ENCODE assay signal across 18 mouse cellular contexts in the genomic region with DNA sequence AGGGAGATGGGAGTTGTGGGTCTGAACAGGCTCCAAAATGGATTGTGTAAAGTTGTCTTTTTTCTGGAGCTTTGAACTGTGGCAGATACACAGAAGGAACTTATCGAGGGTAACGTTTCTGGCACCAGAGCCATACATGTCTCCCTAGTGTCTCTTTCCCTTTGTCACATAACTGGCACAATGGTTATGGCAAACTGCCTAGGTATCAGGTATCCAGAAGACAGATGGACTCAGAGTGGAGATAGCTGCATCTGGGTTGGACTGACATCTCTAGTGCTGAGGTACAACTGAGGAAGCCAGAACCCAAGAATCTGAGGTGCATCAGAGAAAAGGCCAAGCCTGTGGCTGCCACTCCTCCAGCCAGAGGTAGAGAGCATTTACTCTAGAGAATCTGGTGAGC. TPM values are rescaled to one million over a fixed set of nuclear protein-coding genes. Genes with fewer than 3 reads are reported as not detected.
DNase-seq lines count a peak whose midpoint lies in the region; ATAC-seq and TF ChIP-seq lines count a peak whose summit lies in the region.
"Had no signal": no experiment of that assay in that cellular context is flagged by ENCODE, and none has a peak within 500 bp of the region (broad histone marks: within the 10 kb centered on the region; RNA-seq: fewer than 3 reads in every experiment).

No protein-coding gene starts in this region.

- TF ChIP-seq POLR2A in heart, adult 2 months (IDR thresholded peaks at IDR 0.05; ENCODE audit: insufficient read depth, low read depth, low read length), result no peak
- TF ChIP-seq POLR2A in CH12.LX (IDR thresholded peaks at IDR 0.05; ENCODE audit: low read depth, low read length), result no peak
- TF ChIP-seq POLR2A in MEL (IDR thresholded peaks at IDR 0.05; ENCODE audit: control insufficient read depth in 1 of 2, insufficient read depth in 1 of 2, low read depth in 1 of 2, low read length in 2 of 2, poor library complexity in 1 of 2), result no peak

- H3K79me2 ChIP-seq in heart, adult 2 months (replicated peaks; ENCODE audit: control insufficient read depth, insufficient read depth, low read length), result no peaks in the 10 kb centered on the region
- H3K79me2 ChIP-seq in CH12.LX (replicated peaks; ENCODE audit: control insufficient read depth, extremely low read depth, insufficient read depth, poor library complexity, severe bottlenecking) (peaks cover 16% of the 10 kb centered on the region), MEL (ENCODE audit: control insufficient read depth, insufficient read depth, low read length, poor library complexity) (peaks cover 11% of the 10 kb centered on the region)

- no peak for TF ChIP-seq CTCF in heart, adult 2 months (IDR thresholded peaks at IDR 0.05)
- no peak for TF ChIP-seq CTCF in CH12.LX (conservative IDR thresholded peaks at IDR 0.05 in 1 of 2, IDR thresholded peaks at IDR 0.05 in 1 of 2; ENCODE audit: low read depth in 2 of 2, low read length in 2 of 2)
- no peak for TF ChIP-seq CTCF in MEL (IDR thresholded peaks at IDR 0.05 in 2 of 3, conservative IDR thresholded peaks at IDR 0.05 in 1 of 3; ENCODE audit: control insufficient read depth in 1 of 3, insufficient read depth in 1 of 3, low read depth in 2 of 3, low read length in 3 of 3, poor library complexity in 1 of 3, severe bottlenecking in 1 of 3)
- TF ChIP-seq CTCF in liver, embryonic 14.5 days (IDR thresholded peaks at IDR 0.05; ENCODE audit: low read depth), result no peak

- DNase-seq in heart, adult 2 months, result no peak
- DNase-seq in CH12.LX (ENCODE audit: extremely low read depth), result no peak
- no peak for DNase-seq in MEL (ENCODE audit: low read depth, low spot score)
- DNase-seq in liver, embryonic 14.5 days (ENCODE audit: low read depth in 3 of 3, low spot score in 3 of 3), result no peak
- DNase-seq in embryo, embryonic 10 days (ENCODE audit: low spot score), result no peak
- DNase-seq in adrenal gland, adult (ENCODE audit: inconsistent age in 2 of 2, low spot score in 1 of 2), result no peak
- DNase-seq: gastrocnemius, postnatal 25 days; heart, postnatal 36 days; kidney, adult 9 months; layer of hippocampus, adult 9-11 months; right cerebral cortex, postnatal 14 days; thymus, postnatal 25 days had no signal

- ATAC-seq in heart, embryonic 15.5 days (replicated peaks; ENCODE audit: insufficient number of reproducible peaks, insufficient read depth, low FRiP score, low read depth), result no peak
- no peak for ATAC-seq in liver, embryonic 14.5 days (ENCODE audit: insufficient read depth)

- dilution Hi-C loops in CH12.LX (cut with MboI; ENCODE audit: extremely low pct_ligation_motif_present, extremely low pct_unique_long_range_greater_than_20kb, low sequenced_read_pairs), result no loop called here

- H3K36me3 ChIP-seq in heart, embryonic 15.5 days, result no peaks in the 10 kb centered on the region
- no peaks in the 10 kb centered on the region for H3K36me3 ChIP-seq in heart, adult 2 months (ENCODE audit: control insufficient read depth, insufficient read depth, low read length)
- H3K36me3 ChIP-seq in CH12.LX (replicated peaks in 1 of 2; ENCODE audit: control insufficient read depth in 1 of 2, insufficient read depth in 1 of 2, low read length in 1 of 2) (peaks cover 3 to 29% of the 10 kb centered on the region in 2 experiments), MEL (ENCODE audit: control insufficient read depth in 1 of 2, insufficient read depth in 2 of 2, low read length in 2 of 2) (peaks cover 0 to 13% of the 10 kb centered on the region in 2 experiments; a peak in 2 of 4 replicates)
- H3K36me3 ChIP-seq in liver, embryonic 14.5 days (replicated peaks; ENCODE audit: control insufficient read depth, insufficient read depth, low read depth), result no peaks in the 10 kb centered on the region

- peaks cover 16% of the 10 kb centered on the region for H3K4me1 ChIP-seq in heart, embryonic 15.5 days (replicated peaks)
- peaks cover 3% of the 10 kb centered on the region for H3K4me1 ChIP-seq in heart, adult 2 months (ENCODE audit: control insufficient read depth, insufficient read depth, low read length)
- H3K4me1 ChIP-seq in CH12.LX (ENCODE audit: control insufficient read depth in 1 of 2, insufficient read depth in 2 of 2), result peaks cover 9 to 48% of the 10 kb centered on the region in 2 experiments
- peaks cover 2 to 15% of the 10 kb centered on the region in 2 experiments; a peak in 3 of 4 replicates for H3K4me1 ChIP-seq in MEL (ENCODE audit: control insufficient read depth in 1 of 2, insufficient read depth in 2 of 2, low read length in 2 of 2)
- H3K4me1 ChIP-seq in liver, embryonic 14.5 days (replicated peaks; ENCODE audit: control insufficient read depth in 2 of 2, insufficient read depth in 2 of 2, low read length in 1 of 2), result peaks cover 13% of the 10 kb centered on the region in 2 experiments

- no peaks in the 10 kb centered on the region for H3K9me3 ChIP-seq in heart, embryonic 15.5 days (replicated peaks)
- H3K9me3 ChIP-seq in CH12.LX (replicated peaks; ENCODE audit: low read length) (no peaks in the 10 kb centered on the region), MEL (replicated peaks; ENCODE audit: insufficient read depth, low read length) (no peaks in the 10 kb centered on the region)
- H3K9me3 ChIP-seq in liver, embryonic 14.5 days (ENCODE audit: control insufficient read depth, low read length), result no peaks in the 10 kb centered on the region
- H3K9me3 ChIP-seq: megakaryocyte, embryonic 14.5 days had no signal

- WGBS in heart, embryonic 15.5 days, result 84% methylated on average over 2 of the region's 2 CpGs
- WGBS in heart, adult 2 months, result 70% methylated on average over 2 of the region's 2 CpGs
- 81% methylated on average over 2 of the region's 2 CpGs for WGBS in liver, embryonic 14.5 days (ENCODE audit: insufficient replicate concordance)

- in situ Hi-C loops in CH12.LX (cut with MboI; ENCODE audit: low pct_ligation_motif_present, low pct_unique_long_range_greater_than_20kb, low sequenced_read_pairs), result no loop called here

- no peak overlapping the region for H3K4me3 ChIP-seq in heart, embryonic 15.5 days
- no peak overlapping the region for H3K4me3 ChIP-seq in heart, adult 2 months
- H3K4me3 ChIP-seq in CH12.LX (replicated peaks in 1 of 3; ENCODE audit: low read depth in 2 of 3, low read length in 2 of 3, poor library complexity in 1 of 3) (peak overlapping the region in 2 of 3 experiments; percentile 82 to 96), MEL (ENCODE audit: control insufficient read depth in 1 of 2, insufficient read depth in 1 of 2, low read depth in 2 of 2, low read length in 2 of 2) (no peak overlapping the region)
- H3K4me3 ChIP-seq in liver, embryonic 14.5 days (ENCODE audit: insufficient read depth in 1 of 2, low read depth in 2 of 2, low read length in 2 of 2), result no peak overlapping the region

- TF ChIP-seq EP300 in heart, adult 2 months (IDR thresholded peaks at IDR 0.05; ENCODE audit: insufficient read depth, low read depth, low read length), result no peak
- TF ChIP-seq EP300 in CH12.LX (IDR thresholded peaks at IDR 0.05; ENCODE audit: low read length) (no peak), MEL (IDR thresholded peaks at IDR 0.05; ENCODE audit: low read depth in 1 of 2, low read length in 2 of 2) (peak in 1 of 2 experiments; percentile 18; a peak in 1 of 4 replicates)
- TF ChIP-seq EP300 in liver, embryonic 14.5 days (IDR thresholded peaks at IDR 0.05; ENCODE audit: low read depth), result no peak

- H3K9ac ChIP-seq in heart, embryonic 15.5 days, result no peak overlapping the region
- no peak overlapping the region for H3K9ac ChIP-seq in heart, adult 2 months (ENCODE audit: low read depth, low read length)
- H3K9ac ChIP-seq in CH12.LX (ENCODE audit: insufficient read depth, low read depth) (peak overlapping the region; percentile 86), MEL (ENCODE audit: control insufficient read depth, low read depth, low read length, poor library complexity, severe bottlenecking) (no peak overlapping the region)
- H3K9ac ChIP-seq in liver, embryonic 14.5 days (replicated peaks), result no peak overlapping the region

- H3K27me3 ChIP-seq in heart, embryonic 15.5 days, result peaks cover 3% of the 10 kb centered on the region; the same call in 1 of the 2 replicates
- H3K27me3 ChIP-seq in heart, adult 2 months (ENCODE audit: control insufficient read depth, insufficient read depth, low read length), result no peaks in the 10 kb centered on the region; the same call in 1 of the 2 replicates
- H3K27me3 ChIP-seq in CH12.LX (replicated peaks) (no peaks in the 10 kb centered on the region), MEL (ENCODE audit: control insufficient read depth in 1 of 2, insufficient read depth in 2 of 2, low read length in 2 of 2) (no peaks in the 10 kb centered on the region)
- no peaks in the 10 kb centered on the region for H3K27me3 ChIP-seq in liver, embryonic 14.5 days (ENCODE audit: control insufficient read depth, insufficient read depth, low read length)

- intact Hi-C loops in heart, adult 2 months (cut with DNase I), result loop anchor here (2.0 kb wide), 1 partner anchor 15 kb away; a partner anchor contains a TSS

- no peak overlapping the region for H3K27ac ChIP-seq in heart, embryonic 15.5 days
- no peak overlapping the region for H3K27ac ChIP-seq in heart, adult 2 months
- H3K27ac ChIP-seq in CH12.LX (ENCODE audit: insufficient read depth, low read depth) (no peak overlapping the region), MEL (ENCODE audit: control insufficient read depth, low read depth, low read length) (no peak overlapping the region; the same call in 1 of the 2 replicates)
- H3K27ac ChIP-seq in liver, embryonic 14.5 days, result no peak overlapping the region

- no peak for TF ChIP-seq RAD21 in CH12.LX (IDR thresholded peaks at IDR 0.05; ENCODE audit: low read depth, low read length)
- TF ChIP-seq RAD21 in MEL (IDR thresholded peaks at IDR 0.05; ENCODE audit: low read depth, low read length), result no peak

- H3K4me2 ChIP-seq in heart, embryonic 15.5 days, result peak overlapping the region; percentile 93; the same call in 1 of the 2 replicates
- peak overlapping the region; percentile 24 for H3K4me2 ChIP-seq in CH12.LX (ENCODE audit: insufficient read depth, low read depth, poor library complexity, severe bottlenecking)
- peak overlapping the region; percentile 97 for H3K4me2 ChIP-seq in liver, embryonic 14.5 days (ENCODE audit: low read depth)

RNA-seq across cellular contexts. Expression of a gene that starts 1.5 kb away (rescaled TPM):
- polyA plus RNA-seq in heart, embryonic 15.5 days (2015; fragmentation: Nextera tagmentation; extraction: Ambion mirVana), result 37.9 and 38.6 TPM in 2 replicates
- total RNA-seq in heart, adult 2 months (2021), result 10 to 100 TPM; 35.0 to 37.5 TPM
- polyA plus RNA-seq in heart, adult 2 months (2012; rRNA removed), result 32.1 and 48.4 TPM in 2 replicates
- total RNA-seq in CH12.LX (2012; rRNA removed) (24.2 and 32.4 TPM in 2 replicates), CH12.LX (2014; rRNA removed) (48.8 and 50.2 TPM in 2 replicates), MEL (2012; rRNA removed) (13.8 and 17.2 TPM in 2 replicates)
- polyA plus RNA-seq in CH12.LX (2012; ENCODE audit: insufficient read length, low read depth) (38.6 and 39.2 TPM in 2 replicates), MEL (2012; ENCODE audit: insufficient read depth in 1 of 2, insufficient read length in 2 of 2, low read depth in 1 of 2, low replicate concordance in 2 of 2, missing spikeins in 1 of 2) (10 to 100 TPM in 1 of 2 experiments, not detected in 1; 19.6 TPM)
- polyA plus RNA-seq in liver, embryonic 14.5 days (2012; rRNA removed), result 12.9 and 14.2 TPM in 2 replicates
- 20.8 and 21.4 TPM in 2 replicates for polyA plus RNA-seq in liver, embryonic 14.5 days (2014; fragmentation: Nextera tagmentation; extraction: Ambion mirVana)

RNA-seq across cellular contexts. Expression of a gene that starts 15.5 kb away (rescaled TPM):
- polyA plus RNA-seq in heart, embryonic 15.5 days (2015; fragmentation: Nextera tagmentation; extraction: Ambion mirVana), result 0.08 TPM in 1 of 2 replicates, not detected in the other
- not detected for total RNA-seq in heart, adult 2 months (2021)
- not detected in 2 replicates for polyA plus RNA-seq in heart, adult 2 months (2012; rRNA removed)
- total RNA-seq in CH12.LX (2012; rRNA removed) (not detected in 2 replicates), CH12.LX (2014; rRNA removed) (not detected in 2 replicates), MEL (2012; rRNA removed) (not detected in 2 replicates)
- polyA plus RNA-seq in CH12.LX (2012; ENCODE audit: insufficient read length, low read depth) (not detected in 2 replicates), MEL (2012; ENCODE audit: insufficient read depth in 1 of 2, insufficient read length in 2 of 2, low read depth in 1 of 2, low replicate concordance in 2 of 2, missing spikeins in 1 of 2) (under 1 TPM in 1 of 2 experiments, not detected in 1; 0.04 TPM)
- 0.02 TPM in 2 replicates for polyA plus RNA-seq in liver, embryonic 14.5 days (2012; rRNA removed)
- not detected in 2 replicates for polyA plus RNA-seq in liver, embryonic 14.5 days (2014; fragmentation: Nextera tagmentation; extraction: Ambion mirVana)
- total RNA-seq: adrenal gland, postnatal 36 days; common myeloid progenitor, adult 5-6 weeks; heart, postnatal 36 days had no signal
- polyA plus RNA-seq: erythroblast, embryonic 14.5 days; stomach, embryonic 14.5 days had no signal

RNA-seq across cellular contexts. Expression of a gene that starts 15.9 kb away (rescaled TPM):
- 0.58 and 0.66 TPM in 2 replicates for polyA plus RNA-seq in heart, embryonic 15.5 days (2015; fragmentation: Nextera tagmentation; extraction: Ambion mirVana)
- under 1 TPM; 0.75 to 0.78 TPM for total RNA-seq in heart, adult 2 months (2021)
- polyA plus RNA-seq in heart, adult 2 months (2012; rRNA removed), result 1.00 and 1.4 TPM in 2 replicates
- total RNA-seq in CH12.LX (2012; rRNA removed), result 1.8 and 2.2 TPM in 2 replicates
- total RNA-seq in CH12.LX (2014; rRNA removed), result 1.9 and 2.0 TPM in 2 replicates
- polyA plus RNA-seq in CH12.LX (2012; ENCODE audit: insufficient read length, low read depth), result 0.86 and 1.8 TPM in 2 replicates
- total RNA-seq in MEL (2012; rRNA removed), result 11.8 and 15.6 TPM in 2 replicates
- polyA plus RNA-seq in MEL (2012; ENCODE audit: insufficient read depth in 1 of 2, insufficient read length in 2 of 2, low read depth in 1 of 2, low replicate concordance in 2 of 2, missing spikeins in 1 of 2), result 10 to 100 TPM in 1 of 2 experiments, not detected in 1; 17.8 TPM
- 4.2 and 5.5 TPM in 2 replicates for polyA plus RNA-seq in liver, embryonic 14.5 days (2012; rRNA removed)
- 3.7 and 4.4 TPM in 2 replicates for polyA plus RNA-seq in liver, embryonic 14.5 days (2014; fragmentation: Nextera tagmentation; extraction: Ambion mirVana)
- polyA plus RNA-seq: erythroblast, embryonic 14.5 days had no signal

RNA-seq across cellular contexts. Expression of a gene that starts 21.7 kb away (rescaled TPM):
- polyA plus RNA-seq in heart, embryonic 15.5 days (2015; fragmentation: Nextera tagmentation; extraction: Ambion mirVana), result 22.3 and 32.1 TPM in 2 replicates
- total RNA-seq in heart, adult 2 months (2021), result 1 to 10 TPM; 6.5 to 7.6 TPM
- polyA plus RNA-seq in heart, adult 2 months (2012; rRNA removed), result 5.7 and 9.6 TPM in 2 replicates
- 47.2 and 51.5 TPM in 2 replicates for total RNA-seq in CH12.LX (2012; rRNA removed)
- total RNA-seq in CH12.LX (2014; rRNA removed), result 31.7 and 38.6 TPM in 2 replicates
- 65.9 and 80.3 TPM in 2 replicates for polyA plus RNA-seq in CH12.LX (2012; ENCODE audit: insufficient read length, low read depth)
- 49.3 and 50.2 TPM in 2 replicates for total RNA-seq in MEL (2012; rRNA removed)
- polyA plus RNA-seq in MEL (2012; ENCODE audit: insufficient read depth in 1 of 2, insufficient read length in 2 of 2, low read depth in 1 of 2, low replicate concordance in 2 of 2, missing spikeins in 1 of 2), result 100 to 1,000 TPM in 1 of 2 experiments, 10 to 100 TPM in 1; 89.8 to 627 TPM
- polyA plus RNA-seq in liver, embryonic 14.5 days (2012; rRNA removed), result 8.1 and 12.9 TPM in 2 replicates
- 23.3 and 23.4 TPM in 2 replicates for polyA plus RNA-seq in liver, embryonic 14.5 days (2014; fragmentation: Nextera tagmentation; extraction: Ambion mirVana)

RNA-seq across cellular contexts. Expression of a gene that starts 30.0 kb away (rescaled TPM):
- polyA plus RNA-seq in heart, embryonic 15.5 days (2015; fragmentation: Nextera tagmentation; extraction: Ambion mirVana), result 33.8 and 38.2 TPM in 2 replicates
- 10 to 100 TPM; 91.9 to 94.7 TPM for total RNA-seq in heart, adult 2 months (2021)
- 98.4 and 108 TPM in 2 replicates for polyA plus RNA-seq in heart, adult 2 months (2012; rRNA removed)
- total RNA-seq in CH12.LX (2012; rRNA removed) (9.4 and 9.8 TPM in 2 replicates), CH12.LX (2014; rRNA removed) (8.5 and 9.1 TPM in 2 replicates), MEL (2012; rRNA removed) (5.1 and 5.8 TPM in 2 replicates)
- polyA plus RNA-seq in CH12.LX (2012; ENCODE audit: insufficient read length, low read depth) (36.6 and 48.2 TPM in 2 replicates), MEL (2012; ENCODE audit: insufficient read depth in 1 of 2, insufficient read length in 2 of 2, low read depth in 1 of 2, low replicate concordance in 2 of 2, missing spikeins in 1 of 2) (10 to 100 TPM in 1 of 2 experiments, not detected in 1; 23.5 TPM)
- 8.0 and 9.5 TPM in 2 replicates for polyA plus RNA-seq in liver, embryonic 14.5 days (2012; rRNA removed)
- 4.5 and 6.1 TPM in 2 replicates for polyA plus RNA-seq in liver, embryonic 14.5 days (2014; fragmentation: Nextera tagmentation; extraction: Ambion mirVana)

Comparison
In these comparisons a context has a peak if more than half of its experiments do, and no peak if none do; other contexts are left out.
1. H3K4me2 ChIP-seq: peak in every context shown above with its lines; median percentile 97 in liver, embryonic 14.5 days; 93 in heart, embryonic 15.5 days; 24 in CH12.LX.
2. H3K4me3 ChIP-seq: peak in CH12.LX (2 of 3); none in heart, embryonic 15.5 days (single experiment), heart, adult 2 months (single experiment), MEL (0 of 2) and liver, embryonic 14.5 days (0 of 2).